In genomic region chr17:83253051-83253649, GRCm38 (mm10) we compare ENCODE assay signal across 8 mouse cellular contexts. TPM values are rescaled to one million over a fixed set of nuclear protein-coding genes. Genes with fewer than 3 reads are reported as not detected.
A peak's percentile ranks its signal among the peaks of the same experiment; 100 is the strongest.
DNase-seq lines count a peak whose midpoint lies in the region; ATAC-seq and TF ChIP-seq lines count a peak whose summit lies in the region.

No protein-coding gene starts in this region.

- peak; percentile 73 for DNase-seq in thymus, postnatal 0 days (ENCODE audit: low spot score)
- DNase-seq in thymus, adult 18-20 months = no peak
- peak; percentile 80 for DNase-seq in brain, adult 2 months (ENCODE audit: low read depth, low spot score)
- peak; percentile 66 for DNase-seq in kidney, adult 2 months
- DNase-seq in lung, postnatal 0 days (ENCODE audit: low spot score) = peak; percentile 86
- DNase-seq in gastrocnemius, postnatal 25 days = no peak

- no peaks in the 10 kb centered on the region for H3K27me3 ChIP-seq in forebrain, embryonic 16.5 days (replicated peaks; ENCODE audit: control insufficient read depth, insufficient read depth, low read length)
- H3K27me3 ChIP-seq in kidney, adult 2 months (replicated peaks; ENCODE audit: control insufficient read depth, insufficient read depth, low read length) = no peaks in the 10 kb centered on the region
- no peaks in the 10 kb centered on the region for H3K27me3 ChIP-seq in lung, postnatal 0 days (replicated peaks; ENCODE audit: insufficient read depth, low read length)

- no peak for TF ChIP-seq EP300 in lung, postnatal 0 days (IDR thresholded peaks at IDR 0.05)

- H3K4me1 ChIP-seq in forebrain, embryonic 16.5 days (replicated peaks; ENCODE audit: control insufficient read depth, insufficient read depth, low read length) = no peaks in the 10 kb centered on the region
- H3K4me1 ChIP-seq in kidney, adult 2 months (ENCODE audit: control insufficient read depth, insufficient read depth, low read length) = no peaks in the 10 kb centered on the region
- no peaks in the 10 kb centered on the region; the same call in 1 of the 2 replicates for H3K4me1 ChIP-seq in lung, postnatal 0 days (ENCODE audit: insufficient read depth, low read depth, low read length)
- H3K4me1 ChIP-seq in olfactory bulb, adult 2 months (ENCODE audit: control insufficient read depth, insufficient read depth, low read length) = no peaks in the 10 kb centered on the region

- peak; percentile 55 for TF ChIP-seq CTCF in kidney, adult 2 months (conservative IDR thresholded peaks at IDR 0.05; ENCODE audit: insufficient read depth, insufficient read length, low read depth, low read length)
- TF ChIP-seq CTCF in lung, postnatal 0 days (IDR thresholded peaks at IDR 0.05) = peak; percentile 97
- TF ChIP-seq CTCF in olfactory bulb, adult 2 months (IDR thresholded peaks at IDR 0.05; ENCODE audit: insufficient read depth, low read depth, low read length) = 0 out of 2 replicates have a peak, but pooled peaks have one; percentile 21

- WGBS in forebrain, embryonic 16.5 days = 28% methylated on average over 12 of the region's 12 CpGs
- WGBS in kidney, adult 2 months = 20% methylated on average over 12 of the region's 12 CpGs
- WGBS in lung, postnatal 0 days = 21% methylated on average over 12 of the region's 12 CpGs
- WGBS in olfactory bulb, adult 2 months = 26% methylated on average over 12 of the region's 12 CpGs

- H3K27ac ChIP-seq in forebrain, embryonic 16.5 days (ENCODE audit: low read length) = no peak overlapping the region
- no peak overlapping the region for H3K27ac ChIP-seq in kidney, adult 2 months (ENCODE audit: insufficient read depth, low read depth, low read length)
- no peak overlapping the region for H3K27ac ChIP-seq in lung, postnatal 0 days (ENCODE audit: low read length)
- no peak overlapping the region for H3K27ac ChIP-seq in olfactory bulb, adult 2 months (ENCODE audit: insufficient read depth, low read depth, low read length)

- no peak overlapping the region for H3K4me3 ChIP-seq in forebrain, embryonic 16.5 days (replicated peaks; ENCODE audit: low read length)
- H3K4me3 ChIP-seq in kidney, adult 2 months (ENCODE audit: insufficient read depth, low read depth, low read length) = no peak overlapping the region
- no peak overlapping the region for H3K4me3 ChIP-seq in lung, postnatal 0 days (ENCODE audit: low read depth, low read length)
- no peak overlapping the region for H3K4me3 ChIP-seq in olfactory bulb, adult 2 months (ENCODE audit: insufficient read depth, low read depth, low read length)

- H3K9me3 ChIP-seq in forebrain, embryonic 16.5 days (ENCODE audit: control insufficient read depth, low read length) = no peaks in the 10 kb centered on the region
- no peaks in the 10 kb centered on the region for H3K9me3 ChIP-seq in lung, postnatal 0 days (ENCODE audit: low read length)

- TF ChIP-seq POLR2A in kidney, adult 2 months (IDR thresholded peaks at IDR 0.05; ENCODE audit: low read depth, low read length) = no peak
- TF ChIP-seq POLR2A in olfactory bulb, adult 2 months (IDR thresholded peaks at IDR 0.05; ENCODE audit: insufficient read depth, low read depth, low read length) = no peak

- H3K4me2 ChIP-seq in forebrain, embryonic 16.5 days (ENCODE audit: low read length) = 0 out of 2 replicates have a peak overlapping the region, but pooled peaks have one; percentile 8
- H3K4me2 ChIP-seq in lung, postnatal 0 days (replicated peaks; ENCODE audit: low read depth, low read length) = no peak overlapping the region

- ATAC-seq in forebrain, embryonic 16.5 days = peak; percentile 65
- ATAC-seq in lung, postnatal 0 days = peak; percentile 32; the same call in 1 of the 2 replicates

- H3K36me3 ChIP-seq in forebrain, embryonic 16.5 days (ENCODE audit: control insufficient read depth, insufficient read depth) = no peaks in the 10 kb centered on the region
- no peaks in the 10 kb centered on the region for H3K36me3 ChIP-seq in kidney, adult 2 months (ENCODE audit: control insufficient read depth, insufficient read depth, low read length)
- H3K36me3 ChIP-seq in lung, postnatal 0 days (ENCODE audit: insufficient read depth, low read length) = no peaks in the 10 kb centered on the region

- no peak overlapping the region for H3K9ac ChIP-seq in forebrain, embryonic 16.5 days (replicated peaks; ENCODE audit: low read depth, low read length)
- no peak overlapping the region for H3K9ac ChIP-seq in lung, postnatal 0 days (replicated peaks; ENCODE audit: low read depth)

RNA-seq across cellular contexts. Expression of gene Pkdcc, which starts 38.1 kb away (rescaled TPM):
- polyA plus RNA-seq in thymus, postnatal 0 days (2015; fragmentation: Nextera tagmentation; extraction: Ambion mirVana) = 12.5 and 13.1 TPM in 2 replicates
- 5.5 and 5.8 TPM in 2 replicates for polyA plus RNA-seq in forebrain, embryonic 16.5 days (2015; fragmentation: Nextera tagmentation; extraction: Ambion mirVana)
- 42.6 and 44.8 TPM in 2 replicates for polyA plus RNA-seq in kidney, adult 2 months (2012; rRNA removed)
- 3.6 and 3.9 TPM in 2 replicates for polyA plus RNA-seq in lung, postnatal 0 days (2015; fragmentation: Nextera tagmentation; extraction: Ambion mirVana)
- not detected in 2 replicates for polyA plus RNA-seq in olfactory bulb, adult 2 months (2012; ENCODE audit: insufficient read depth, insufficient read length, low replicate concordance, missing spikeins)
- 10 to 100 TPM; 51.3 to 98.7 TPM for total RNA-seq in gastrocnemius, postnatal 25 days (2021)

Comparison
In these comparisons a context has a peak if more than half of its experiments do, and no peak if none do; other contexts are left out.
1. DNase-seq: peak in thymus, postnatal 0 days (single experiment), brain, adult 2 months (single experiment), kidney, adult 2 months (single experiment) and lung, postnatal 0 days (single experiment); none in thymus, adult 18-20 months (0 of 2) and gastrocnemius, postnatal 25 days (single experiment).
2. CTCF ChIP-seq: peak in every context shown above with its lines; median percentile 97 in lung, postnatal 0 days; 55 in kidney, adult 2 months; 21 in olfactory bulb, adult 2 months.